Mouse (Mus musculus) frontal cortex, postnatal 10 days (tissue): Measurements from ENCODE around the gene Hba-a1.
"Not testable (repeated sequence)": the region's sequence is repeated elsewhere in the genome, so short reads cannot be mapped to it uniquely, and the experiment has no call there.

ENCODE experiments used
- DNase-seq, 2 experiments: peaks; one replicate each; pipeline ENCODE4 v3.0.0; 2022; ENCODE audit warnings: low spot score in 2 of 2, mixed read lengths in 1 of 2

The Hba-a1 gene

GRCm38 (mm10) chr11:32262674-32263415 lies 20.5 kb upstream of the Hba-a1 start:
- DNase-seq: no peak

DNA sequence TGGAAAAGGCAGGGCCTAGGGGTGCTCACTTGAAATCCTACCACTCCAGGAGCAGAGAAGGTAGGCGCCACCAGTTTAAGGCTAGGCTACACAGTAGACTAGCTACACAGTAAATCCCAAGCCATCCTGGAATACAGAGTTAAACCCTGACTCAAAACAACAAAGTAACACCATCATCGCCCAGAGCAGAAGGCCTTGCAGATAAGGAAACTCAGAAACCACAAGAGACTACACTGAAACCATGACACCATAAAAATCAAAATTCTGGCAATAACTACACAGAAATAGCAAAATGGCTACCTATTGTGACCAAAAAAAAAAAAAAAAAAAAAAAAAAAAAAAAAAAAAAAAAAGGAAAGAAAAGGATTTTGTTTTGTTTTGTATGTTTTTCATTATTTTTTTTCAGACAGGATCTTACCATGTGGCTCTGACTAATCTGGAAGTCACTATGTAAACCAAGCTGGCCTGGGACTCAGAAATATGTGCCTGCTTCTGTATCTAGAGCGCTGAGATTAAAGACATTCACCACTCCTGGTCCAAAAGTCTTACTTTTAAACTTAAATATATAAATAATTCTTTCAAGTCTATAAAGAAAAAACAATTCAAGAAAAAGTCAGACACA lies 18.1 kb upstream of the Hba-a1 start:
- no peak for DNase-seq

DNA sequence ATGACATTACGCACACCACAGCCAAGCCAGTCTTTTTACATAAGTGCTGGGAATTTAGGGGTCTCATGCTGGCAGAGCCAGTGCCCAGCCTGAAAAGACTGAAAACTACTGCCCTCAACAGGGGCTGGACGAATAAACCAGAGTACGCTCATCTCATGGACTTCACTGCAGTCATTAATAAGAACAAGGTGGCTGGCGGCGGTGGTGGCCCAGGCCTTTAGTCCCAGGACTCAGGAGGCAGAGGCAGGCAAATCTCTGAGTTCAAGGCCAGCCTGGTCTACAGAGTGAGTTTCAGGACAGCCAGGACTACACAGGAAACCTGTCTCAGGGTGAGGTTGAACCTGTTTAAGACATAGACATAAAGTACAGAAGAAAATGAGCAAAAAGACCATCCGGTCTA lies 17.1 kb upstream of the Hba-a1 start:
- no peak for DNase-seq

DNA sequence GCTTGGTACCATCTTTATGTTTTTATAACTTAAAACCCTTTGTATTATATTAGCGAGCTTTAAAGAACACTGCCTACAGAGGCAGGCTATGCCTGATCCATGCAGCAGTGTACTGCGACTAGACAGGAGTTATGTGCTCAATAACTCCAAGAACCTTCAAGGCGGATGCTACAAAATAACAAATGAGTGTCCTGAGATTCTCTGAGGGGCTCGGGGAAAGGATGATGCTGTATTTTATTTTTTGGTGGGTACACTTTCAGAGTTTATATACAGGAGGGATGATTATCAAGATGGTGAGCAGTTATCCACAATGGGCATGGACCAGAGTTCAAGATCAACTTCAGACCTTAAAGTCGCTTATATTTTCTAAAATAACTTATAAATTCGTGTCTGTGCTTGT lies 16.5 kb upstream of the Hba-a1 start:
- no peak for DNase-seq

DNA sequence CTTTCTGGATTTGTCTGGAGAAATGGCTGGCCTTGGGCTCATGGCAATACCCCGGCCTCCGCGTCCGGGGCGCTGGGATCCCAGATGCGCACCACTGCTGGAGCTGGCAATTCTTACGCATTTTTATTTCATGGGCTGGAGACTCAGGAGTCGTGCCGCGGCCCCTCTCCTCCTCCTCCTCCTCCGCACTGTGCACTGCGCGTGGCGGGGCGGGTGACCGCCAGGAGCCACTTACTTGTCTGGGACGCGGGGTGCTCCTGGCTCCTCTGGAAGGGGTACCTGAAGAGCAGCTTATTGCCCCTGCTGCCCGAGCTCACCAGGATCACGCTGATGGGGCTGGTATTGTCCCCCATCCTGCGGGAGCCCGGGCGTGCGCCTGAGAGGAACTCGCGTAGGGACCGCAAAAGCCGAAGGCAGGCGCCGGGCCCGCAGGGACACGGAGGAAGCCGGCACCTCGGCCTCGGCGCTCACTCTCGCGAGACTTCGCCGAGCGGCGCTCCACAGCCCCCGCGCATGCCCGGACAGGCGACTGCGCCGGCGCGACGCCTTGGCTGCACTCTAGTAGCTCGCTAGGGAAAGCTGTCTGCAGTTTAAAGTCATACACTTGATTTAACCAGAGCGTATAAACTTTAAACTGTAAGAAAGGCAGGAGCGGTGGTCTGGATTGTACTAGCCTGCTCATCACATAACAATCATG lies 16.0 kb upstream of the Hba-a1 start, which contains the start of gene Nprl3:
TSS of gene Nprl3 (minus strand) at position 520 of the 697 bp plus-strand sequence.
- peak; percentile 91 to 96 for DNase-seq

DNA sequence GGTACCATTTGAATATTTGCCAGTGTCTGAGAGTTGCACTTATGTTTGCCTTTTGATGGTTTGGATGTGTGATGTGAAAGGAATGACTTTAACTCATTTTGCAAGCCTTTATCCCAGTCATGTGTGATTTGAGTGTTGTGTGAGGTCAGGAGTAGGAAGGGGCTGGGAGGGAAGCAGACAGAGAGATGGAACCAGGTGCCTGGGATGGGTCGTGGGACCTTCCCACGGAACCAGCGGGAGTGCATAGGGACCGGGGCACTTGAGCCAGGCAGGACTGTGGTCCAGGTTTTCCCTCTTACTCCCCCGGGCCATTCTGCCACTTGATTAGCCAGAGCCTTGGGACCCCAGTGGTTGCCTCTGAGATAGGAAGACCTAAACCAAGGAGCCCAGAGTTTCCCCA lies 15.3 kb upstream of the Hba-a1 start:
- no peak for DNase-seq

DNA sequence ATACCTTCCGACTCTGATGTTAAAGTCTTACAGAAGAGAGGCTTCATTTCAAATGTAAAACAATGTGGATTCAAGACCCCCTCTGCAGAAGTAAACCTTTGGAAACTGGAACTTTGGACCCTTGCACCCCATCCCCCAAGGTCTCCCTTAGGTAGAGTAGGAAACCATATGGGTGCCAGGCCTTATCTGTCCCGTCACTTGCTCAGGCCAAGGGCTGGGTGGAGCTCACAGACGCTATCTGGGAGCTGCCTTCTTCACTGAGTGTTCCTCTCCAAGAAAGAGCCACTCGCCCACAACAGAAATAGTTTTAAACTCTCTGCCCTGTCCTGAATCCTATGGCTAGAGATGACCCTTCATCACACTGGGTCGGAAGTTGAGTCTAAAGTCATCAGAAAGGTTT lies 14.4 kb upstream of the Hba-a1 start:
- DNase-seq: no peak

- DNase-seq: no peak
Measured at GRCm38 (mm10) chr11:32271178-32271577, 12.1 kb upstream of the Hba-a1 start.

- no peak for DNase-seq
Measured at GRCm38 (mm10) chr11:32276347-32276746, 7.0 kb upstream of the Hba-a1 start, which contains the start of gene Hba-x. Hba-x (plus strand) TSS chr11:32276400.

DNA sequence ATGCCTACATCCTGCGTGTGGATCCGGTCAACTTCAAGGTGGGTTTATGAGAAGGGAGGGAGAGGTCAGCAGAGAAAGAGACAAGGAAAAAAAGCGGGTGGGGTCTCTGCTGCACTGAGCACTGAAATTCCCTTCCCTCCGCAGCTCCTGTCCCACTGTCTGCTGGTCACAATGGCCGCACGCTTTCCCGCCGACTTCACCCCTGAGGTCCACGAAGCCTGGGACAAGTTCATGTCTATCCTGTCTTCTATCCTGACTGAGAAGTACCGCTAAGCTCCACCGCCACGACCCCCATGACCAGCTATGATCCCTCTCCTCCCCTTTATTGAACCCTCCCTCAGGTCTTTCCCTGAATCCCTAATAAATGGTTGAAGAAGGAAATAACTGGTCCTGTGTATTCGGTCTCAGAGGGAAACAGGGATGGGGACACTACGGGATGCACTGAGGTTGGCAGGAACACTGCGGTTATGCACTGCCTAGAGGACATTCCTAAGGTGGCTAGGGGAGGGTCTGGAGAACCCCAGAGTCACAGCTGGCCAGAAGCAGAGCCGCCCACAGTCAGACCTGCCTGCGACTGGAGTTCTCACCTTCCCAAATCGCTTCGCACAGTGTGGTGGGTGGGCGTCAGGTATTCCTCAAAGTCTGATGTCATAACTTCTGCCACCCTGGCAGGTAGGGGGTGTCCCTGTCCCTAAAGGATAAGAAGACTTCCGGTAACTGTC lies 5.4 kb upstream of the Hba-a1 start:
- DNase-seq: no peak

DNA sequence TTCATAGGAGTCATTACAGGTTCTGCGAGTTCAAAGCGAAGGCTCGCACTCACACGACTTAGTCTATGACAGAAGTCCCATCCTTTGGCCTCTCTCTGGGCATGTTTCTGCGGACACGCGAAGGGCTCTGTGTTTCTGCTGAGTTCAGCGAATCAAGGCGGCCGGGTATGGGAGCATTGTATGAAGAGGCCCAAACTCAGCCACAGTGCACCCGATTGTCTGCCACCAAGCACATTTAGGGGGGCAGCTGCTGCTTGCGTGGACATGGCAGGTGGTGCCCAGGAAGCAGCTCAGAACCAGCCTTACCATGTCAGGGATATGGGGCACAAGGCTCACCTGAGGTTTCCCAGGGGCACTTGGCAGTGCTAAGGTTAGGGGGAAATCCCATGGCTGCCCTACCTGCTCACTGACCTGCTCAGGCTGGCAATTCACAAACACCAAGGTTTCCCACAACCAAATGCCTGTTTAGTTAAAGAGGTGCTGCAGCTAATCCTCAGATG lies 4.8 kb upstream of the Hba-a1 start:
- no peak for DNase-seq

DNA sequence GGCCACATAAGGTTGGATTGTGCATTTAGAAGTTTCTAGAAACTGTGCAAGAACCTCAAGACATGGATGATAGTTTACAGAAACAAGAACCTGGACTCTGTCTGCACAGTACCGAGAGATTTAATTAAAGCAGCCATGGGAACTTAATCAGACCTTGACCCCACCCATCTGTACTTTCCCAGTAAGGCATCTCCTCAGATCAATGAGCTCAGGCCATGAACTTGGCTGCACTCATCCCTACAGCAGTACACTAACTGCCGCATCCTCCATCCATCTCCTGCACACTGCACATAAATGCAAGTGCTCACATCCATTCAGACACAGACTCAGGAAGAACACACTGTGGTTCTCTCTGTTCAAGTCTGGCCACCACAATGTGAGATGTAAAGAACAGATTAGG lies 2.7 kb upstream of the Hba-a1 start:
- DNase-seq: no peak

- no peak for DNase-seq
Measured at GRCm38 (mm10) chr11:32281416-32282144, 1.7 kb upstream of the Hba-a1 start.

DNA sequence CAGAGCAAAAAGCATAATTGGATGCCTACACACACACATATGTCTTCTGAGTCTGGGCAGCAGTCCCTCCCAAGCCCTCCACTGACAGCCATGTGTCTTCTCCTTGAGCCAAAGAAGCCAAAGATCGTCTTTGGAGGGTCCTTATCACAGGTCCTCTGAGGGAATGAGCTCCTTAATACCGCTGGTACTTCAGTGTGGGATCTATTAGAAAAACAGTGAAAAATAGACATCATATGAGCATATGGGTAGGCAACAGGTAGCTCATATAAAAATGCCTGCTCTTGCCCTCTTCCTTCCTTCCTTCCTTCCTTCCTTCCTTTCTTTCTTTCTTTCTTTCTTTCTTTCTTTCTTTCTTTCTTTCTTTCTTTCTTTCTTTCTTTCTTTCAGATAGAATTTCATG lies 1.3 kb downstream of the Hba-a1 start:
- DNase-seq: not testable (repeated sequence)

GRCm38 (mm10) chr11:32285031-32285775 lies 1.9 kb downstream of the Hba-a1 start:
- DNase-seq: no peak

- DNase-seq: not testable (repeated sequence)
Measured at GRCm38 (mm10) chr11:32285887-32286286, 2.6 kb downstream of the Hba-a1 start.

- peak; percentile 50 to 74 for DNase-seq
Measured at GRCm38 (mm10) chr11:32286695-32287492, 3.6 kb downstream of the Hba-a1 start, which contains the start of gene Hbq1b. Hbq1b (plus strand) TSS chr11:32286965.

- no peak for DNase-seq
Measured at GRCm38 (mm10) chr11:32287493-32287825, 4.1 kb downstream of the Hba-a1 start.

DNA sequence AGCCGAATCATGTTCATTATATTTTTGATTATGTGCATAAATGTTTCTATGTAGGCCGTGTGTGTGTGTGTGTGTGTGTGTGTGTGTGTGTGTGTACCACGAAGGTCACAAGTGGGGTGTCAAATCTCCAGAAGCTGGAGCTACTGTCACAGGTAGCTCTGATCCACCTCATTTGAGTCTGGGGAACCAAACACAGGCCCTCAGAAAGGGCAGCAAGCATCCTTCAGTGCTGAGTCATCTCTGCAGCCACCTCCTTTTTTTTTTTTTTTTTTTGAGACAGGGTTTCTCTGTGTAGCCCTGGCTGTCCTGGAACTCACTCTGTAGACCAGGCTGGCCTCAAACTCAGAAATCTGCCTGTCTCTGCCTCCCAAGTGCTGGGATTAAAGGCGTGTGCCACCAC lies 9.5 kb downstream of the Hba-a1 start:
- not testable (repeated sequence) for DNase-seq

- DNase-seq: not testable (repeated sequence)
Measured at GRCm38 (mm10) chr11:32293479-32293878, 10.2 kb downstream of the Hba-a1 start.
